Mouse (Mus musculus) kidney, adult 2 months (tissue): ENCODE measurements at regions not wholly inside any gene's neighbourhood (a gene's known extent, or its start where the extent isn't known, plus 50 kb on each side); places are given as distances from the start of the nearest gene placed in this dataset.

Experiments
- CTCF ChIP-seq: fragments of 200-500 bp; conservative IDR thresholded peaks from 2 replicates; pipeline ENCODE4 v1.5.1; 2011; ENCODE audit warnings: low read depth, mild to moderate bottlenecking, control low read depth, low read length, moderate library complexity, mixed read lengths; ENCODE audit not compliant: insufficient read depth, insufficient read length
- POLR2A ChIP-seq: fragments of 200-500 bp; IDR thresholded peaks from one replicate; pipeline ENCODE4 v1.6.1; 2011; ENCODE audit warnings: low read depth, low read length, control low read depth

DNA sequence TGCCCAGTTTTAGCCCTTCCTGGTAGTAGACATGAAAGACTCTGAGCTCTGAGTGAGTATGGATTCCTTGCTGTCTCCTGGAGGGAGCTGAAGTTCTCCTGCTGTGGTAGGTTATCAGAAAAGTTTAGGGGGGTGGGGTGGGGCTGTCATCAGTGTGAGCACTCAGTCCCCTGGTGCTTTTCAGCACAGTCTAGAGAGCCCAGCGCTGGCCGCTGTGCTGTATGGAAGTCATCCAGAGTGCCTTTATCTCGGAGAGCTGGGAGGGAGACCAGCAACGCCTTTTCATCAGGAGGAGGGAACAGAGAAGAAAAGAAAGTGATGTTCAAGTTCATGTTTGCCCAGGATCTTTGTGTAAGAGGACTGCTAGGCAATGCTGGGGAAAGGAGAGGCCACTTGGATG lies 163.6 kb downstream of the Cyp26b1 start:
- TF ChIP-seq POLR2A (no peak), CTCF (no peak)
